Mouse (Mus musculus) hindbrain, embryonic 12.5 days (tissue): ENCODE results near the gene Prpf4b. TPM values are rescaled to one million over a fixed set of nuclear protein-coding genes. Genes with fewer than 3 reads are reported as not detected.

Source experiments
- polyA plus RNA-seq: library from polyadenylated mRNA; unstranded; fragments of >200 nt; fragmentation: Nextera tagmentation; extraction: Ambion mirVana; gene quantifications from 2 replicates; pipeline ENCODE4 v1.2.1, GENCODE M21; 2016

Gene Prpf4b
- polyA plus RNA-seq, 1 experiment from 2014 or later: 94.8 TPM

Other genes with a start within 250 kb of the Prpf4b start
- gene Pxdc1, start 221.8 kb upstream of the Prpf4b start, polyA plus RNA-seq: 7.9 and 10.6 TPM in 2 replicates
- gene Fam50b, start 140.5 kb upstream of the Prpf4b start, polyA plus RNA-seq: 0.17 TPM in 1 of 2 replicates, not detected in the other
- gene Fam217a, start 49.0 kb downstream of the Prpf4b start, polyA plus RNA-seq: 1.5 and 1.7 TPM in 2 replicates
- gene 4933417A18Rik, start 49.1 kb downstream of the Prpf4b start, polyA plus RNA-seq: not detected in 2 replicates
- gene Eci3, start 88.5 kb downstream of the Prpf4b start, polyA plus RNA-seq: 0.87 and 1.2 TPM in 2 replicates
- 122 TPM in 2 replicates for gene Eci2, start 151.8 kb downstream of the Prpf4b start, polyA plus RNA-seq